Mouse (Mus musculus) megakaryocyte, adult 5-6 weeks (primary cell): ENCODE data around the gene Etnk1. TPM values are rescaled to one million over a fixed set of nuclear protein-coding genes. Genes with fewer than 3 reads are reported as not detected.
"Not testable (repeated sequence)": the region's sequence is repeated elsewhere in the genome, so short reads cannot be mapped to it uniquely, and the experiment has no call there.

ENCODE experiments used
- ATAC-seq: 2 replicates; pipeline ENCODE4 v1.8.0; 2016; ENCODE audit warnings: mild to moderate bottlenecking, inconsistent platforms; ENCODE audit not compliant: poor library complexity, severe bottlenecking
- total RNA-seq, 2 experiments: library from RNA; stranded (forward) in 1 of 2; stranded (reverse) in 1 of 2; fragments of 153-499, 151-499 nt in 1 of 2; fragments of 221-1000, 200-1000 nt in 1 of 2; gene quantifications; 2 replicates each; pipeline versions ENCODE4 v1.2.3 to v1.2.4; 2015 to 2017

Etnk1 gene
- total RNA-seq, 2 experiments from 2014 or later = 41.2 to 47.6 TPM

GRCm38 (mm10) chr6:143170166-143170960, 3.3 kb downstream of the Etnk1 start:
- no peak for ATAC-seq

- ATAC-seq = no peak
These were observed 4.0 kb downstream of the Etnk1 start for GRCm38 (mm10) chr6:143171066-143171465.

- no peak for ATAC-seq
These were observed 4.9 kb downstream of the Etnk1 start for GRCm38 (mm10) chr6:143171781-143172465.

GRCm38 (mm10) chr6:143172683-143173082, 5.7 kb downstream of the Etnk1 start:
- ATAC-seq = not testable (repeated sequence)

GRCm38 (mm10) chr6:143174226-143174625, 7.2 kb downstream of the Etnk1 start:
- ATAC-seq = no peak

GRCm38 (mm10) chr6:143174906-143175656, 8.1 kb downstream of the Etnk1 start:
- peak; percentile 72 for ATAC-seq

GRCm38 (mm10) chr6:143176076-143176475, 9.1 kb downstream of the Etnk1 start:
- ATAC-seq = no peak

- no peak for ATAC-seq
These were observed 9.6 kb downstream of the Etnk1 start for GRCm38 (mm10) chr6:143176591-143176990.

GRCm38 (mm10) chr6:143179181-143179580, 12.2 kb downstream of the Etnk1 start:
- ATAC-seq = no peak

GRCm38 (mm10) chr6:143179733-143180132, 12.7 kb downstream of the Etnk1 start:
- ATAC-seq = no peak

- no peak for ATAC-seq
These were observed 13.5 kb downstream of the Etnk1 start for GRCm38 (mm10) chr6:143180511-143180910.

GRCm38 (mm10) chr6:143184099-143184498, 17.1 kb downstream of the Etnk1 start:
- ATAC-seq = no peak

GRCm38 (mm10) chr6:143184745-143185144, 17.7 kb downstream of the Etnk1 start:
- peak; percentile 61 for ATAC-seq

GRCm38 (mm10) chr6:143190838-143191476, 23.9 kb downstream of the Etnk1 start:
- ATAC-seq = no peak

- ATAC-seq = no peak
These were observed 24.6 kb downstream of the Etnk1 start for GRCm38 (mm10) chr6:143191477-143192098.

- no peak for ATAC-seq
These were observed 25.7 kb downstream of the Etnk1 start for GRCm38 (mm10) chr6:143192709-143193108.

- no peak for ATAC-seq
These were observed 26.1 kb downstream of the Etnk1 start for GRCm38 (mm10) chr6:143193166-143193565.

GRCm38 (mm10) chr6:143193641-143194040, 26.6 kb downstream of the Etnk1 start:
- ATAC-seq = no peak

GRCm38 (mm10) chr6:143197053-143197452, 30.0 kb downstream of the Etnk1 start:
- no peak for ATAC-seq

- ATAC-seq = no peak
These were observed 31.4 kb downstream of the Etnk1 start for GRCm38 (mm10) chr6:143198421-143198820.
